Mouse (Mus musculus) ES-Bruce4 (cell line): ENCODE results near the gene Fam214a. TPM values are rescaled to one million over a fixed set of nuclear protein-coding genes. Genes with fewer than 3 reads are reported as not detected.
A peak's percentile ranks its signal among the peaks of the same experiment; 100 is the strongest.

Experiments
- H3K27ac ChIP-seq: 2 replicates; pipeline ENCODE4 v1.5.1; 2012; ENCODE audit warnings: low read length, inconsistent platforms; ENCODE audit not compliant: insufficient read depth
- H3K27me3 ChIP-seq: 2 replicates; pipeline ENCODE4 v1.6.1; 2012; ENCODE audit warnings: mild to moderate bottlenecking, low read length, inconsistent platforms; ENCODE audit not compliant: control insufficient read depth, poor library complexity, insufficient read depth, severe bottlenecking
- H3K36me3 ChIP-seq: 2 replicates; pipeline ENCODE4 v1.6.1; 2012; ENCODE audit warnings: inconsistent platforms, mild to moderate bottlenecking, low read length, moderate library complexity; ENCODE audit not compliant: control insufficient read depth, poor library complexity, insufficient read depth, severe bottlenecking
- H3K4me1 ChIP-seq: one replicate; pipeline ENCODE4 v1.8.1; 2011; ENCODE audit warnings: low read length; ENCODE audit not compliant: control insufficient read depth, insufficient read depth
- H3K4me3 ChIP-seq: 2 replicates; pipeline ENCODE4 v1.5.1; 2011; ENCODE audit warnings: low read depth, mild to moderate bottlenecking, low read length
- H3K9ac ChIP-seq: 2 replicates; pipeline ENCODE4 v1.6.1; 2012; ENCODE audit warnings: low read depth, mild to moderate bottlenecking, inconsistent platforms; ENCODE audit not compliant: poor library complexity, severe bottlenecking
- H3K9me3 ChIP-seq: replicated peaks from 2 replicates; pipeline ENCODE4 v1.6.1; 2012; ENCODE audit warnings: mild to moderate bottlenecking, low read length, inconsistent platforms; ENCODE audit not compliant: control insufficient read depth, poor library complexity, insufficient read depth, severe bottlenecking
- CTCF ChIP-seq: IDR thresholded peaks from one replicate; pipeline ENCODE4 v1.8.1; 2011; ENCODE audit warnings: low read depth, low read length
- EP300 ChIP-seq: IDR thresholded peaks from 2 replicates; pipeline ENCODE4 v1.6.1; 2011; ENCODE audit warnings: low read depth, low read length; ENCODE audit not compliant: insufficient read depth
- POLR2A ChIP-seq: IDR thresholded peaks from one replicate; pipeline ENCODE4 v1.8.1; 2011; ENCODE audit warnings: low read length; ENCODE audit not compliant: insufficient read depth
- polyA plus RNA-seq: library from polyadenylated mRNA; stranded (reverse); fragments of >200 nt; gene quantifications from 2 replicates; pipeline ENCODE4 v1.2.4, GENCODE M21; 2011; ENCODE audit warnings: low read depth; ENCODE audit not compliant: missing spikeins, insufficient read depth, insufficient read length

The Fam214a gene
- polyA plus RNA-seq, 1 experiment = 9.8 TPM

DNA sequence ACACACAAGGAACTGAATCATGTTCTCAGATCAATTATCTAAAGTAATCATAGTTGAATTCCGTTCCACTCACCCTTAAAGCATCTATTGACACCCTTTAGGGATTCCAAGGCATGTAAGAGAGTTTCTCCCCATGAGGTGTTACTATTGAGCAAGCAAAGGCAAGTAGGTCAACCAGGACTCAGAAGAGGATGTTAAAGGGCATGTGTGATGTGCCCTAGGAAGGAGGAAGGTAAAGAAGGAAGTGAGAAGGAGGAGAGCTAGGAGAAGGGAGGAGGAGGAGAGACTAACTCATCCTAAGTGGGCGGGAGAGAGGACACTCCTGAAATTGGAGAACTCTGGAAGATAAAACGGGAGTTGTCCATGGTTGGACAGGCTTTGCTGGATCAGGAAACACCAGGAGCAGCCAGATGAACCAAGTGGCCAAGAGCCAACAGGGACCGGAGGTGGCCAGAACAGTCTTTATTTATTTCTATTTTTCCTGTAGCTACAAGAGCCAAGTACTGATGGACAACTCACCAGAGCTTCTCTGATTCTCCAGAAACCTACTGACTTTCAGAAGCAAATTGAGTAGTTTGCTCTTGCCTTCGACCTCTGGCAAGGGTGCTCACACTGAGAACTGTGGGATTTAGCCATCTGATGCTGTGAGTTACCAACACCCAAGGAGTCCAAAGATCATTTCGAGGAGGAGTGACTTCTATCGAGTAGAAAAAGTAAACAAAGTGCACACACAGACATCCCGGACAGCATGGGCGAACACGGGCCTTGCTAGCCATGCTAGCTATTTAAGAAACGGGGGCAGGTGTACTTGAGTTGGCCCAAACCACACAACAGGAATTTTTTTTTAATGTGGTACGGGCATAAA lies 13.8 kb upstream of the Fam214a start:
- Histone ChIP-seq H3K36me3 (no peaks in the 10 kb centered on the region), H3K4me1 (no peaks in the 10 kb centered on the region), H3K4me3 (no peak overlapping the region), H3K9me3 (no peaks in the 10 kb centered on the region), H3K9ac (no peak overlapping the region), H3K27me3 (no peaks in the 10 kb centered on the region), H3K27ac (no peak overlapping the region)
- TF ChIP-seq EP300 (no peak), POLR2A (no peak), CTCF (no peak)

DNA sequence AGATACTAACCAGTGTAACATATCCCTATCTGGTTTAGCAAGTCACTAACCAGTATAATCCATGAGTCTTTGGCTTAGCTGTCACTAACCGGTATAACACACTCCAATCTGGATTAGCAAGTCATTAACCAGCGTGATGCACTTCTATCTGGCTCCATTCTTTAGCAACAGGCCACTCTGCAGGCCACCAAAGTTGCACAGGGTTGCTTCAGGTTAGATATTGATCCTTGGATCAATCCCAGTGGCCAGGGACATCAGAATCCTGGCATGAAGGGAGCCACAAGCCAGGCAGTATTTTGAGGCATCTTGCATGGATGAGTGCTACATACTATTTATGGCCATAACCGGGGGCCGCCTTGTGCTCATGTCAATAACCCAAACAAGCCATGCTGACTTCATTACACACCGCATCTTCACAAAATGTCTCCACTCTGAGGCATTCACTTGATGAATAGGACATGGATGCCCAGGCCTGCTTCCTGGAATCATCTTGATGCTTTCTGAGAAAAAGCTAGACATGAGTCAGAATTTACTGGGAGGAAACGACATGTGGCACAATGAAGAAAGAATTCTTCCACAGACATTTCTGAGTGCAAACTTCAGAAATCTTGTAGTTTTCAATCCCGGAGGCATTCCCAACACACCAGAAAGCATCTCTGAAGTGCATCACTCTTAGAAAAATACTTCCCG lies 5.8 kb upstream of the Fam214a start:
- Histone ChIP-seq H3K36me3 (no peaks in the 10 kb centered on the region), H3K4me1 (no peaks in the 10 kb centered on the region), H3K4me3 (no peak overlapping the region), H3K9me3 (no peaks in the 10 kb centered on the region), H3K27ac (no peak overlapping the region), H3K27me3 (no peaks in the 10 kb centered on the region; the same call in 1 of the 2 replicates), H3K9ac (no peak overlapping the region)
- TF ChIP-seq POLR2A (no peak), EP300 (no peak), CTCF (no peak)

DNA sequence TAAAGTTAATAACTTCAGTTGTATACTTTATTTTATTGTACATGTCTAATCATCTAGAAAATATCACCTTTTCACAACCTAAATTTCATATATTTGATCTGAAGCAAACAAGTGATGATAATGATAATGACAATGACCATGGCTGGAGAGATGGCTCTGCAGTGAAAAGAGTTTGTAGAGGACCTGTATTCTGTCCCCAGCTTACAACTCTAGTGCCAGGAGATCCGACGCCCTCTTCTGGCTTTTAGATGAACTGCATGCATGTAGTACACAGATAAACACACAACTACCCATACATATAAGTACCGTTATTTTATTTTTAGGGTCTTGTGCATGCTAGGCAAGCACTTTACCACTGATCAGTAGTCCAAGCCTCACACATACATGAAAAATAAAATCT lies 1.2 kb upstream of the Fam214a start:
- H3K4me1 ChIP-seq = no peaks in the 10 kb centered on the region
- H3K9me3 ChIP-seq = no peaks in the 10 kb centered on the region
- no peak overlapping the region for H3K9ac ChIP-seq
- H3K36me3 ChIP-seq = no peaks in the 10 kb centered on the region
- no peak overlapping the region for H3K4me3 ChIP-seq
- H3K27me3 ChIP-seq = no peaks in the 10 kb centered on the region
- no peak overlapping the region for H3K27ac ChIP-seq
- TF ChIP-seq CTCF = no peak
- no peak for TF ChIP-seq EP300
- no peak for TF ChIP-seq POLR2A

DNA sequence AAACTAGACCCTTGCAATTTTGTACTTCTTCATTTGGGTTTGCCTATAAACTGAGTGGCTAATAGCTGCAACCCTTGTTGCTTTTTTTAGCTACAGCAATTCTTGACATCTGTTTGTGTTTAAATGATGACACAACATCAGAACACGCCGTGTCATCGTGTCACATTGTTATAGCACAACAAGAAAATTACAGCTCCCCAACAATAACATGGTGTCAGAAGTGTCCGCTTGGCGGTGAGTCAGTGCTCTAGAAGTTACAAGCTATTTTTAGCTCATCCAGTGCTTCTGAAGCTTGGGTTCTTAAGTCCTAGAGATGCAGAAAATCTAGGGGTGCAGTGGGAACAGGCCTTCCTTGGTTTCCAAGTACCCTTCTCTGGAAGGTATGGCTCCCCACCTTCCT lies 578 bp upstream of the Fam214a start:
- H3K27ac ChIP-seq = no peak overlapping the region

DNA sequence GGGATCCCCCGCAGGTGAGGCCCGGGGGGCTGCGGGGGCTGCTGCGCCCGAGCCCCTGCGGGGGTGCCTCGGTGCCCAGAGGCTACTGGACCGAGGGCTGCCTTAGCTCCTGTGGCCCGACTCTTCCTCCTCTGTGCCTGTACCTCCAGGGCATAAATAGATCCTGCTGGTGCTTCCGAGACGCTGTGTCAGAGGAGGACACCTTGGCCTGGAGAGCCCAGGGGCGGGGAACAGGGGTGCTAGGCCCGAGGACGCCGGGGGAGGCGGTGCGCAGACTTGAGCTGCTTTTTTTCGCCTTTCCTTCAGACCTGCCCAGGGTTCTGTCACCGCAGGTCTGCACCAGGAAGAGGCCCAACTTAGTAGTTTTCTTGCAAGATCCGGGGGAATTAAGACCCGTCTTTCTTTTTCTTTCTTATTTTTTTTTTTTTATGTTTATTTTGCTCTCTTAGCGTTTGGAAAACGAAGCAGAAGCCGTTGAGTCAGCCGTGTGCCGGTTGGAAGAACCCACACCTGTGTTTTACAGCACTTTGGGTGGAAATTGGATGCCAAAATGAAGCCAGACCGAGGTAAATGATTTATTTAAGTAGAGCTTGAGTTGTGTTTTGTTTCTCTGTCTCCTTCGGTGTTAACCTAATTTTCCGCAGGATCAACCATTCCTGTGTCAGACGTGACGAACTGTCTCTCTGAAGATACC lies 728 bp downstream of the Fam214a start:
- TF ChIP-seq POLR2A (no peak), EP300 (no peak), CTCF (no peak)
- no peaks in the 10 kb centered on the region for H3K9me3 ChIP-seq

More for the DNA sequence above, 578 bp upstream of the Fam214a start:
- Histone ChIP-seq H3K9ac (no peak overlapping the region), H3K36me3 (no peaks in the 10 kb centered on the region), H3K9me3 (no peaks in the 10 kb centered on the region), H3K4me3 (peak overlapping the region; percentile 51; the same call in 1 of the 2 replicates), H3K4me1 (no peaks in the 10 kb centered on the region), H3K27me3 (no peaks in the 10 kb centered on the region)
- no peak for TF ChIP-seq EP300
- TF ChIP-seq CTCF = no peak
- TF ChIP-seq POLR2A = no peak

More for the DNA sequence above, 728 bp downstream of the Fam214a start:
- peak overlapping the region; percentile 79 for H3K4me3 ChIP-seq
- no peak overlapping the region for H3K27ac ChIP-seq
- peak overlapping the region; percentile 79 for H3K9ac ChIP-seq
- H3K27me3 ChIP-seq = no peaks in the 10 kb centered on the region
- H3K36me3 ChIP-seq = no peaks in the 10 kb centered on the region
- no peaks in the 10 kb centered on the region for H3K4me1 ChIP-seq
